ENCODE assay signal across 13 mouse cellular contexts in the genomic region with DNA sequence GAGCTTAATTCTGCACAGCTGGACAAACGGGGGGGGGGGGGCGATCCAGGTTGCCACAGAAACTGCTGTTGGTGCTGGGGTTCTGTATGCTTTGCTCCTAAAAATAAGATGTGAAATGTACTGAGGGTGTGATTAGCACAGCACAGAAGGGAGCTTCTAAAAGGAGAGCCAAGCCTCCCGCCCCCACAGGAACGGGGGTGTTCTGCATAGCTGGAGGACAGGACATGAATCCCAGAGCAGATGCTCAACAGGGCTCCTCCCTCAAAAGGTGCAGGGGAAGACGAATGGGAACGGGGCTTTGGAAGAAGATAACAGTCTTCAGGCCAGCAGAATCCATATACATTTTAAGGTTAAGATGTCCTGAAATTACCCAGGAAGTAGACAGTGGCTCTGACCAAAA. TPM values are rescaled to one million over a fixed set of nuclear protein-coding genes. Genes with fewer than 3 reads are reported as not detected.
DNase-seq lines count a peak whose midpoint lies in the region; ATAC-seq lines count a peak whose summit lies in the region.
"Had no signal": no experiment of that assay in that cellular context is flagged by ENCODE, and none has a peak within 500 bp of the region (broad histone marks: within the 10 kb centered on the region; RNA-seq: fewer than 3 reads in every experiment).

No protein-coding gene starts in this region.

- no peak overlapping the region for H3K9ac ChIP-seq in heart, embryonic 12.5 days
- H3K9ac ChIP-seq: liver, embryonic 12.5 days; midbrain, embryonic 15.5 days had no signal

- no peak overlapping the region for H3K4me3 ChIP-seq in heart, embryonic 12.5 days
- H3K4me3 ChIP-seq: gastrocnemius, adult 2 months; liver, embryonic 12.5 days; midbrain, embryonic 15.5 days had no signal

- DNase-seq in cerebellum, adult 11-12 months, result peak; percentile 33
- DNase-seq in cerebellum, postnatal 36 days, result no peak
- DNase-seq in frontal cortex, postnatal 10 days (ENCODE audit: low spot score in 2 of 2), result peak; percentile 71 to 92
- peak; percentile 47 to 60 for DNase-seq in layer of hippocampus, postnatal 25 days (ENCODE audit: extremely low spot score in 1 of 2, low spot score in 1 of 2)
- peak; percentile 93 to 94 for DNase-seq in right cerebral cortex, adult 2 months (ENCODE audit: low spot score in 2 of 2)
- no peak for DNase-seq in gastrocnemius, postnatal 25 days
- DNase-seq in gastrocnemius, postnatal 10 days, result no peak
- DNase-seq: adrenal gland, postnatal 36 days; gastrocnemius, adult 2 months; kidney, postnatal 14 days had no signal

- H3K4me1 ChIP-seq in heart, embryonic 12.5 days (replicated peaks), result no peaks in the 10 kb centered on the region
- H3K4me1 ChIP-seq: liver, embryonic 12.5 days; midbrain, embryonic 15.5 days had no signal

- no peak overlapping the region for H3K27ac ChIP-seq in heart, embryonic 12.5 days (ENCODE audit: poor library complexity, severe bottlenecking)
- H3K27ac ChIP-seq: gastrocnemius, adult 2 months; liver, embryonic 12.5 days; midbrain, embryonic 15.5 days had no signal

- no peak for ATAC-seq in heart, embryonic 12.5 days (ENCODE audit: insufficient number of reproducible peaks, low FRiP score)
- ATAC-seq: liver, embryonic 12.5 days; midbrain, embryonic 15.5 days had no signal

- H3K36me3 ChIP-seq in heart, embryonic 12.5 days, result no peaks in the 10 kb centered on the region
- H3K36me3 ChIP-seq: liver, embryonic 12.5 days; midbrain, embryonic 15.5 days had no signal

- 54% methylated on average over 6 of the region's 6 CpGs for WGBS in heart, embryonic 12.5 days

- no peak overlapping the region for H3K4me2 ChIP-seq in heart, embryonic 12.5 days
- H3K4me2 ChIP-seq: liver, embryonic 12.5 days; midbrain, embryonic 15.5 days had no signal

- H3K9me3 ChIP-seq in heart, embryonic 12.5 days (replicated peaks), result no peaks in the 10 kb centered on the region
- H3K9me3 ChIP-seq: liver, embryonic 12.5 days; midbrain, embryonic 15.5 days had no signal

- H3K27me3 ChIP-seq in heart, embryonic 12.5 days (replicated peaks), result no peaks in the 10 kb centered on the region
- H3K27me3 ChIP-seq: liver, embryonic 12.5 days; midbrain, embryonic 15.5 days had no signal

RNA-seq across cellular contexts. Expression of gene Tmx1, which starts 48.6 kb away (rescaled TPM):
- 10 to 100 TPM; 29.9 to 32.3 TPM for total RNA-seq in layer of hippocampus, postnatal 25 days (2021)
- polyA plus RNA-seq in heart, embryonic 12.5 days (2016; fragmentation: Nextera tagmentation; extraction: Ambion mirVana), result 87.6 and 92.4 TPM in 2 replicates
- 1 to 10 TPM; 8.1 to 9.9 TPM for total RNA-seq in gastrocnemius, postnatal 25 days (2021)
- 10 to 100 TPM; 13.1 to 16.1 TPM for total RNA-seq in gastrocnemius, postnatal 10 days (2021)

RNA-seq across cellular contexts. Expression of gene Trim9, which starts 56.9 kb away (rescaled TPM):
- 100 to 1,000 TPM; 295 to 339 TPM for total RNA-seq in layer of hippocampus, postnatal 25 days (2021)
- polyA plus RNA-seq in heart, embryonic 12.5 days (2016; fragmentation: Nextera tagmentation; extraction: Ambion mirVana), result 0.54 and 0.68 TPM in 2 replicates
- total RNA-seq in gastrocnemius, postnatal 25 days (2021), result under 1 TPM; 0.10 to 0.11 TPM
- under 1 TPM; 0.54 to 0.59 TPM for total RNA-seq in gastrocnemius, postnatal 10 days (2021)

Comparison
In these comparisons a context has a peak if more than half of its experiments do, and no peak if none do; other contexts are left out.
1. DNase-seq: peak in cerebellum, adult 11-12 months (single experiment), frontal cortex, postnatal 10 days (2 of 2), layer of hippocampus, postnatal 25 days (2 of 2) and right cerebral cortex, adult 2 months (2 of 2); none in cerebellum, postnatal 36 days (0 of 2), gastrocnemius, postnatal 25 days (single experiment) and gastrocnemius, postnatal 10 days (single experiment).
2. RNA of gene Trim9, which starts 56.9 kb away (total RNA-seq): 295 to 339 TPM in layer of hippocampus, postnatal 25 days; 0.54 to 0.59 TPM in gastrocnemius, postnatal 10 days and 0.10 to 0.11 TPM in gastrocnemius, postnatal 25 days; every median in the first group is over 100 times any median in the second.